Mouse (Mus musculus) stomach, postnatal 0 days (tissue): ENCODE measurements at regions not wholly inside any gene's neighbourhood (a gene's known extent, or its start where the extent isn't known, plus 50 kb on each side); places are given as distances from the start of the nearest gene placed in this dataset.

Experiments used
- CTCF ChIP-seq: IDR thresholded peaks from 2 replicates; pipeline ENCODE4 v1.5.1; 2016; ENCODE audit warnings: antibody characterized with exemption, low read depth, mild to moderate bottlenecking, moderate library complexity
- EP300 ChIP-seq: optimal IDR thresholded peaks from 2 replicates; pipeline ENCODE3; 2016; ENCODE audit warnings: antibody characterized with exemption

DNA sequence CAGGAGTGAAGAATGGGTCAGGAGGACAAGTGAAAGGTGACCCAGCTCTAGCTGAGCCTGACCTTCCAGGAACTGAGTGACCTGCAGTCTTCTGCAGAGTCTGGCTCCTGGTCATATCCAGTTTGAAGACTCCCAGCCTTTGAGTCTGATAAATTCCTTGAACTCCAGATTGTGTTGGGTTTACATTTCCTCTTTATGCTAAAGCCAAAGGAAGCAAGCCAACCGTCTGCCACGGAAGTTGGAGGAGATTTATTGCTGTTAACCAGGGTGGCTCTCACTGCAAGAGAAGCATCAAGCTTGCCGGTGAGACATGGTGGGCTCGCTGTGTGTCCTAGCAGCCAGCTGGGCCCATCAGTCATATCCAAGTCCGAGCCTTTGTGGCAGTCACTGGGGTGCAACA lies 276.4 kb downstream of the Cbln1 start:
- TF ChIP-seq EP300 (no peak), CTCF (no peak)
